Mouse (Mus musculus) embryonic facial prominence, embryonic 15.5 days (tissue): ENCODE measurements around the gene Prrc2b. TPM values are rescaled to one million over a fixed set of nuclear protein-coding genes. Genes with fewer than 3 reads are reported as not detected.
A peak's percentile ranks its signal among the peaks of the same experiment; 100 is the strongest.

Experiments
- ATAC-seq: fragments of 200-750 bp; cut with Nextera tagmentation; 2 replicates; pipeline ENCODE4 v1.8.0; 2017; ENCODE audit warnings: low read depth, moderate TSS enrichment; ENCODE audit not compliant: insufficient number of reproducible peaks, low FRiP score, low TSS enrichment
- H3K27ac ChIP-seq: fragments of 300-500 bp; sonication (generic); replicated peaks from 2 replicates; pipeline ENCODE4 v1.5.1; 2015; ENCODE audit warnings: mild to moderate bottlenecking, inconsistent platforms
- H3K27me3 ChIP-seq: fragments of 300-500 bp; sonication (generic); 2 replicates; pipeline ENCODE4 v1.6.1; 2015; ENCODE audit warnings: inconsistent platforms
- H3K36me3 ChIP-seq: fragments of 300-500 bp; sonication (generic); 2 replicates; pipeline ENCODE4 v1.6.1; 2015; ENCODE audit warnings: mild to moderate bottlenecking, inconsistent platforms
- H3K4me1 ChIP-seq: fragments of 300-500 bp; sonication (generic); 2 replicates; pipeline ENCODE4 v1.6.1; 2015; ENCODE audit warnings: inconsistent platforms
- H3K4me2 ChIP-seq: fragments of 300-500 bp; sonication (generic); replicated peaks from 2 replicates; pipeline ENCODE4 v1.6.1; 2015; ENCODE audit warnings: mild to moderate bottlenecking, inconsistent platforms
- H3K4me3 ChIP-seq: fragments of 300-500 bp; sonication (generic); replicated peaks from 2 replicates; pipeline ENCODE4 v1.5.1; 2015; ENCODE audit warnings: mild to moderate bottlenecking, inconsistent platforms
- H3K9ac ChIP-seq: fragments of 300-500 bp; sonication (generic); 2 replicates; pipeline ENCODE4 v1.6.1; 2015; ENCODE audit warnings: inconsistent platforms
- H3K9me3 ChIP-seq: fragments of 300-500 bp; sonication (generic); replicated peaks from 2 replicates; pipeline ENCODE4 v1.6.1; 2016; ENCODE audit warnings: inconsistent platforms
- WGBS: fragments of 180-500 bp; shearing (Covaris S2); methylation state at CpG from one replicate; pipeline ENCODE4 v1.1.7; 2015; 5-methylcytosine and 5-hydroxymethylcytosine counted together
- polyA plus RNA-seq: library from polyadenylated mRNA; unstranded; fragments of >200 nt; fragmentation: Nextera tagmentation; extraction: Ambion mirVana; gene quantifications from 2 replicates; pipeline ENCODE4 v1.2.1, GENCODE M21; 2015

Gene Prrc2b
- polyA plus RNA-seq, 1 experiment from 2014 or later: 56.2 TPM

GRCm38 (mm10) chr2:32137667-32138266, 13.1 kb upstream of the Prrc2b start:
- H3K27ac ChIP-seq: peak overlapping the region; percentile 94
- no peaks in the 10 kb centered on the region for H3K27me3 ChIP-seq
- H3K4me2 ChIP-seq: peak overlapping the region; percentile 76
- WGBS: under 1% methylated on average over 40 of the region's 40 CpGs
- H3K4me1 ChIP-seq: peaks cover 5% of the 10 kb centered on the region; the same call in 1 of the 2 replicates
- peak; percentile 95 for ATAC-seq
- H3K9me3 ChIP-seq: no peaks in the 10 kb centered on the region
- no peaks in the 10 kb centered on the region for H3K36me3 ChIP-seq
- peak overlapping the region; percentile 47 for H3K9ac ChIP-seq
- peak overlapping the region; percentile 69 for H3K4me3 ChIP-seq

DNA sequence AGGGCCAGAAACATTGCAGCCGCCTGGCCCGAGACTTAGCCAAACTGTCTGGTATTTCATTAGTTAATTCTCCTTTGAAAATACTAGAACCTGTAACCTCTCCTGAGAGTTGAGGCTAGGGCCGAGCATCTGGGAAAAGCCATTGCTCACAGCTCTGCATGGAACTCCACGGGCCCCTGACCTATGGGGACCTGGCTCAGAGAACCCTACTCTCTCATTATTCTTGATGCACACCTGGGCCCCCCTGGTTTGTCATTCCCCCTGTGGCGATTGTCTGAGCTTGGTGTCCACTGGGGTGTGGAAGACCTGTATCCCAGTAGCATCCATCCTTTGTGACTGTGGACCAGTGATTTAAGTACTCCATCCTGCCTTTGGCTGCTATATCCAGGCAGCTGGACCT, 11.5 kb upstream of the Prrc2b start:
- ATAC-seq: no peak
- H3K4me2 ChIP-seq: no peak overlapping the region

GRCm38 (mm10) chr2:32140498-32140934, 10.4 kb upstream of the Prrc2b start:
- Histone ChIP-seq H3K9ac (no peak overlapping the region), H3K27ac (no peak overlapping the region), H3K4me3 (no peak overlapping the region), H3K9me3 (no peaks in the 10 kb centered on the region), H3K27me3 (no peaks in the 10 kb centered on the region), H3K4me1 (peaks cover 5% of the 10 kb centered on the region; the same call in 1 of the 2 replicates), H3K4me2 (no peak overlapping the region), H3K36me3 (no peaks in the 10 kb centered on the region)
- ATAC-seq: no peak
- WGBS: 20% methylated on average over 4 of the region's 4 CpGs

More for the DNA sequence above, 11.5 kb upstream of the Prrc2b start:
- Histone ChIP-seq H3K4me3 (no peak overlapping the region), H3K27me3 (no peaks in the 10 kb centered on the region), H3K27ac (no peak overlapping the region), H3K36me3 (no peaks in the 10 kb centered on the region), H3K4me1 (peaks cover 5% of the 10 kb centered on the region; the same call in 1 of the 2 replicates), H3K9ac (no peak overlapping the region), H3K9me3 (no peaks in the 10 kb centered on the region)
- 73% methylated on average over 5 of the region's 5 CpGs for WGBS

DNA sequence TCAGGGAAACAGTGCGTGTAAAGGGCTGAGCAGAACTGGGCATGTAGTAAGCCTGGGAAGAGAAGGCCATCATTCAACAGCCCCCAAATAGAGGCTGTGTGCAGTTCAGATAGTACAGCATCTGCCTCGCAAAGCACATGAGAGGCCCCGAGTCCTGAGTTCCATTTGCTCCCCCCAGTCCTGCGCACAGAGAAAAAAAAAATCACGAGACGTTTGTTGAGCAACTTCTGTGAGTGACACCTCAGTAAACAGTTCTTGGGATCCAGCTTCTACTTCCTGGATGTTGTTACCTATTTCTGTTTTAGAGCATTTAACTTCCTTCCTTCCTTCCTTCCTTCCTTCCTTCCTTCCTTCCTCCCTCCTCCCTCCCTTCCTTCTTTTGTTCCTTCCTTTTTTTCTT, 9.3 kb upstream of the Prrc2b start:
- H3K4me1 ChIP-seq: peaks cover 5% of the 10 kb centered on the region; the same call in 1 of the 2 replicates
- H3K4me3 ChIP-seq: no peak overlapping the region
- H3K9ac ChIP-seq: no peak overlapping the region
- 75% methylated on average over 6 of the region's 6 CpGs for WGBS
- H3K4me2 ChIP-seq: no peak overlapping the region
- H3K27me3 ChIP-seq: no peaks in the 10 kb centered on the region
- H3K9me3 ChIP-seq: no peaks in the 10 kb centered on the region
- no peaks in the 10 kb centered on the region for H3K36me3 ChIP-seq
- no peak for ATAC-seq
- no peak overlapping the region for H3K27ac ChIP-seq

DNA sequence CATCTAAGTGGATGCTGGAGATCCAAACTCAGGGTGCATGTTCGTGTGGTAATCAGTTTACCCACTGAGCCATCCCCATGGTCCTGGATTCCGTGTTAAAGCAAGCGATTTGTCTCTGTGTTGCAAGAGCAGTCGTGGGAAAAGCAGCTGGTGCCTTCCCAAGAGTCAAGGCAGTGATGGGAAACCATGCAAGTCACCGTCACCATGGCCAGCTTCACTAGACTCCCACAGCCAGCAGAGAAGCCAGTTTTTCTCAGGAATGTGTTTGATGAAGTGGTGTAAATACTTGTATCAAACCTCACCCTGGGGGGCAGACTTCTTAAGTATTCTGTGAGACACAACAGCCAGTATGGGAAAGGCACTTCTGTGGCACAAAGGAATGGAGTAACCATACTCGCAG, 8.5 kb upstream of the Prrc2b start:
- no peak overlapping the region for H3K27ac ChIP-seq
- H3K27me3 ChIP-seq: no peaks in the 10 kb centered on the region
- no peaks in the 10 kb centered on the region for H3K36me3 ChIP-seq
- H3K9ac ChIP-seq: no peak overlapping the region
- 61% methylated on average over 6 of the region's 6 CpGs for WGBS
- no peaks in the 10 kb centered on the region for H3K9me3 ChIP-seq
- peaks cover 5% of the 10 kb centered on the region; the same call in 1 of the 2 replicates for H3K4me1 ChIP-seq
- H3K4me2 ChIP-seq: no peak overlapping the region
- no peak overlapping the region for H3K4me3 ChIP-seq
- ATAC-seq: no peak

DNA sequence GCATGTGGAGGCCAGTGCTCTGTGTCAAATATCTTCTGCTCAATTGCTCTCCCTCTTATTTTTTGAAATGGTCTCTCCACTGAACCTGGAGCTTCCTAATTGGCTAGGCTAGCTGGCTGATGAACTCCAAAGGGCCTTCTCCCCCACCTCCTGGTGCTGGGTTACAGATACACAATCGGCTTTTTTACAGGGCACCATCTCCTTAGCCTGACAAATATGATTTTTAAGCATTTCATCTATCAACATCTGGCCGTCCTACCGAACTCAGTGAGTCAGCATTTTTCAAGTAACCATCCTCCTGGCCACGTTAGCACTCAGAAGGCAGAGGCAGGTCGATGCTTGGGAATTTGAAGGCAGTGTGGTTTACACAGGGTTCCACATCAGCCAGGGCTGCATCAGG, 6.2 kb upstream of the Prrc2b start:
- no peaks in the 10 kb centered on the region for H3K36me3 ChIP-seq
- H3K27ac ChIP-seq: no peak overlapping the region
- no peak overlapping the region for H3K9ac ChIP-seq
- H3K4me2 ChIP-seq: no peak overlapping the region
- H3K4me3 ChIP-seq: no peak overlapping the region
- H3K27me3 ChIP-seq: no peaks in the 10 kb centered on the region
- no peaks in the 10 kb centered on the region for H3K9me3 ChIP-seq
- no peaks in the 10 kb centered on the region for H3K4me1 ChIP-seq
- WGBS: 80% methylated on average over 5 of the region's 5 CpGs
- ATAC-seq: no peak

DNA sequence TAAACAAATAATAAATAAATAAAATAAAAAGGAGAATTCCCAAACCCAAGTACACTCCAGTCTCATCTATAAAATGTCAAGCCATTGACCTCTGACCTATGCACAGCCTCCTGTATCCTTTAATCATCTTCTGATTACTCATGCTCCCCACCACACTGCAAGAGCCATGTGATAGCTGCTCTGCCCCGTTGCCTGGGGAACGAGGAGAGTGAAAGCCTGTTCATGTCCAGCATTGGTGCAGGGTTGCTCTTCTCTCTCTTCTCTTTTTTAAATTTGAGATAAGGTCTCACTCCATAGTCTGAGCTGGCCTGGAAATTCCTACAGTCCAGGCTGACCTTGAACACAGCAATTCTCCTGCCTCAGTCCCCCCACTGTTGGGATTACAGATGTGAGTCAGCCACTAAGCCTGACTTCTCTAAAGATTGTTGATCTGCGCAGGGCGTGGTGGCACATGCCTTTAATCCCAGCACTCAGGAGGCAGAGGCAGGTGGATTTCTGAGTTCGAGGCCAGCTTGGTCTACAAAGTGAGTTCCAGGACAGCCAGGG, 4.2 kb upstream of the Prrc2b start:
- WGBS: 63% methylated on average over 5 of the region's 5 CpGs
- peaks cover 8% of the 10 kb centered on the region; the same call in 1 of the 2 replicates for H3K4me1 ChIP-seq
- H3K36me3 ChIP-seq: no peaks in the 10 kb centered on the region
- no peak for ATAC-seq
- no peak overlapping the region for H3K9ac ChIP-seq
- H3K27me3 ChIP-seq: no peaks in the 10 kb centered on the region
- H3K27ac ChIP-seq: no peak overlapping the region
- no peak overlapping the region for H3K4me2 ChIP-seq
- H3K4me3 ChIP-seq: no peak overlapping the region
- H3K9me3 ChIP-seq: no peaks in the 10 kb centered on the region

DNA sequence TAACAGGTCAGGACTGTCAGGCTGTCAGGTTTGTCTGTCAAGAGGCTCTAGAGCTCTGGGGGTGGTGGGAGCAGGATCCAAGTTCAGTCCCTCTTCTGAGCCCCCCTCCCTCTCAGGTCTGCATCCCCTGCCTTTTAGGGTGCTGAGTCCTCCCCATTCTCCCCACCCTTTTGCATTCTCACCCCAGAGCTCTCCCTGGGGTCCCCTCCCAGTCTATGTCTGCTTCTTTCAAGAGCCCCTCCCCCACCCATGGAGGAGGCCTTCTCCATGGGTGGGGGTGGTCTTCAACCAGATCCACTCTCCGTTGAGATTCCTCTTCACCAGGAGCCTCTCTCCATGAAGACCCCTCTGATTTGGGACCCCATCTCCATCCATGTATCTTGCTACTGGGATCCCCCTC, 747 bp upstream of the Prrc2b start:
- ATAC-seq: no peak
- Histone ChIP-seq H3K4me1 (peaks cover 40% of the 10 kb centered on the region), H3K27ac (peak overlapping the region; percentile 99), H3K9me3 (no peaks in the 10 kb centered on the region), H3K4me3 (peak overlapping the region; percentile 77), H3K27me3 (no peaks in the 10 kb centered on the region), H3K36me3 (no peaks in the 10 kb centered on the region), H3K4me2 (peak overlapping the region; percentile 80), H3K9ac (peak overlapping the region; percentile 98; the same call in 1 of the 2 replicates)
- WGBS: 22% methylated on average over 1 of the region's 1 CpGs

GRCm38 (mm10) chr2:32150562-32150923, 339 bp upstream of the Prrc2b start:
- Histone ChIP-seq H3K9me3 (no peaks in the 10 kb centered on the region), H3K4me3 (peak overlapping the region; percentile 77), H3K36me3 (no peaks in the 10 kb centered on the region), H3K27me3 (no peaks in the 10 kb centered on the region), H3K4me2 (peak overlapping the region; percentile 80), H3K27ac (peak overlapping the region; percentile 99), H3K9ac (peak overlapping the region; percentile 98), H3K4me1 (peaks cover 44% of the 10 kb centered on the region)
- 7% methylated on average over 7 of the region's 7 CpGs for WGBS
- no peak for ATAC-seq

GRCm38 (mm10) chr2:32151660-32152366, 931 bp downstream of the Prrc2b start:
- WGBS: under 1% methylated on average over 22 of the region's 22 CpGs
- H3K27ac ChIP-seq: peak overlapping the region; percentile 99
- no peaks in the 10 kb centered on the region for H3K27me3 ChIP-seq
- peaks cover 57% of the 10 kb centered on the region for H3K4me1 ChIP-seq
- H3K4me3 ChIP-seq: peak overlapping the region; percentile 77
- no peaks in the 10 kb centered on the region for H3K36me3 ChIP-seq
- peak overlapping the region; percentile 80 for H3K4me2 ChIP-seq
- no peaks in the 10 kb centered on the region for H3K9me3 ChIP-seq
- H3K9ac ChIP-seq: peak overlapping the region; percentile 98
- ATAC-seq: no peak

- H3K9ac ChIP-seq: peak overlapping the region; percentile 98
- peak overlapping the region; percentile 80 for H3K4me2 ChIP-seq
- ATAC-seq: no peak
- 12% methylated on average over 12 of the region's 12 CpGs for WGBS
- H3K27me3 ChIP-seq: no peaks in the 10 kb centered on the region
- H3K36me3 ChIP-seq: no peaks in the 10 kb centered on the region
- peak overlapping the region; percentile 77 for H3K4me3 ChIP-seq
- no peaks in the 10 kb centered on the region for H3K9me3 ChIP-seq
- H3K27ac ChIP-seq: peak overlapping the region; percentile 99
- peaks cover 64% of the 10 kb centered on the region for H3K4me1 ChIP-seq
Measured at GRCm38 (mm10) chr2:32152367-32153034, 1.6 kb downstream of the Prrc2b start.
